Mouse (Mus musculus) left cerebral cortex, adult 18-20 months (tissue): Measurements from ENCODE around the gene Frmd8. TPM values are rescaled to one million over a fixed set of nuclear protein-coding genes. Genes with fewer than 3 reads are reported as not detected.
A peak's percentile ranks its signal among the peaks of the same experiment; 100 is the strongest.
"Not testable (repeated sequence)": the region's sequence is repeated elsewhere in the genome, so short reads cannot be mapped to it uniquely, and the experiment has no call there.

Experiments used
- DNase-seq, 2 experiments: peaks; one replicate each; pipeline ENCODE4 v3.0.0; 2021 to 2022; ENCODE audit warnings: low spot score in 2 of 2, mixed read lengths in 1 of 2
- total RNA-seq, 2 experiments: library from RNA; stranded (reverse); gene quantifications; 2 replicates each; pipeline ENCODE4 v1.2.3; 2021

Frmd8 gene
- total RNA-seq, 2 experiments from 2014 or later: 13.5 to 13.6 TPM

DNA sequence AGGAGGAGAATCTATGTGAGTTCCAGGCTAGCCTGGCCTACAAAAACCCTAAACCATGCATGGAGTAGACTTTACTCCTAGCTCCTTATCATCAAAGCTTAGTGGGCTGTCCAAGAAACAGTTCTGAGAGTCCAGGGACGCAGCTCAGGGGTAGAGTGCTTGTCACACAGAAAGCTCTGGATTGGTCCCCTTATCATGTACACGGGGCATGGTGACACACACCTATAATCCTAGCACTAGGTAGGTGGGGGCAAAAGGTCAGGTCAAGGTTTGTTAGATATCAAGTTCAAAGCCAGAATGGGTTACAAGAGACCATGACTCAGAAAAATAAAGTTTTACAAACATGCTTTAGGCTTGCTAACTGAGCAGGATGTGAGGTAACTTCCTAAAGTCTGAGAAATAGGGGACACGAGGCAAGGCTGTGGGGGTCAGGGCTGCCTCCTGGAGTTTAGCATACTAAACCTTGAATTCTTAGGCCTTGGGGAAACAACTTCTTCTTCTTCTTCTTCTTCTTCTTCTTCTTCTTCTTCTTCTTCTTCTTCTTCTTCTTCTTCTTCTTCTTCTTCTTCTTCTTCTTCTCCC lies 12.3 kb upstream of the Frmd8 start:
- DNase-seq: no peak

DNA sequence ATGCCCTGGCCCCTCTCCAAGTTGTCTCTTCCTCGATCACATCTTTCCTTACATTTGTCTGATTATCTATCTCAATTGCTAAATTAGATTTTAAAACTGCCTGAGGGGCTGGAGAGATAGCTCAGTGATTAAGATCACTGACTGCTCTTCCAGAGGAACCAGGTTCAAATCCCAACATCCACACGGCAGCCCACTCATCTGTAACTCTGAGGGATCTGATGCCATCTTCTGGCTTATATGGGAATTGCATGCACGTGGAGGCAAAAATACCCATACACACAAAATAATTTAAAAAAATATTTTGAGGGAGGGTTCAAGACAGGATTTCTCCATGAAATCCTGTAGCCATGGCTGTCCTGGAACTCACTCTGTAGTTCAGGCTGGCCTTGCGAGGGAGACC lies 10.8 kb upstream of the Frmd8 start:
- DNase-seq: no peak

DNA sequence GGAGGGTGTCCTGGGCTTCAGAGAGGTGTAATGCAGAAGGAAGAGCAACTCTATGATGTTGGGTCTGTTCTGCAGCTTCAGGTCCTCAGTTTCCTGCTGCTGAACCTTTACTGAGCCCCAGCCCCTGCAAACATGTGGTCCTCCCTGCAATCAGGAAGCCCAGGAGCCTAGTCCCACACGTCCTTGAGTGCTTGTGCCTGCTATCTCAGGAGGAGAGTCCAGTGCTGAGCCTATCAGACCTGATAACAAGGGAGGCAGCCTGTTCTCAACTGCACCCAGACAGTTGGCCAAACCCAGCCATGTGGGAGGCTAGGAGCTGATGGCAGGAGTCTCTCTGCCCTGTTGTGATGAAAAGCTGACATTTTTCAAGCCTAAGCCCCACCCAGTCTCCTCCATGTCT lies 8.9 kb upstream of the Frmd8 start:
- no peak for DNase-seq

DNA sequence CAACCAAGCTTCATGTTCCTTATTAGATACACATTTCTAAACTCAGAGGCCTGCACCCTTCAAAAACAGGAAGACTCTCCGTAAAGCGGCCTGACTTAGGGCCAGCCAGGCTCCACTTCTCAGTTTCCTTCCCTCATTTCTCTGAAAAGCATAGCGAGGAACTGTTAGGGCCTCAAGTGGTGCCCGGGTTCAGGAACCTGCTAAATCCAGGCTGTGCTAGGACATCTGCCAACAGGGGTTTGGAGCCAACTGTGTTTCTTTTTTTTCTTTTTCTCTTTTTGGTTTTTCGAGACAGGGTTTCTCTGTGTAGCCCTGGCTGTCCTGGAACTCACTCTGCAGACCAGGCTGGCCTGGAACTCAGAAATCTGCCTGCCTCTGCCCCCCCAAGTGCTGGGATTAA lies 7.0 kb upstream of the Frmd8 start:
- not testable (repeated sequence) for DNase-seq

DNA sequence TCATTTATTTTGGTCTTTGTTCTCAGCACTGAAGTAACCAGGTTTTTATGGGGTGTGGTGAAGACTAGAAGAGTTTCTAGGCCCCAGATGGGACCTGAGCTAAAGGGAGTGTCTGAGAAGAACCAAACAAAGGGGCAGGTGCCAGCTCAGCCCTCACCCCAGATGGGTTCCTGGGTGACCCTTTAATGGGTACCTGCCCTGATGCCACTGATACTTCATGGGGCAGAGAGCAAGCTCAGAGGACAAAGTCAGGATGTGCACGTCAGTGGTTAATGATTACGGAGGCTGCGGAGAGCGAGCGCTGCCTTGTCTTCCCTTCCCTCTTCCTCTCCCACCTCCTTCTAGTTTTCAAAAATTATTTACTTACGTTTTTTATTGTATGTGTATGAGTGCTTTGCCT lies 6.1 kb upstream of the Frmd8 start:
- no peak for DNase-seq

DNA sequence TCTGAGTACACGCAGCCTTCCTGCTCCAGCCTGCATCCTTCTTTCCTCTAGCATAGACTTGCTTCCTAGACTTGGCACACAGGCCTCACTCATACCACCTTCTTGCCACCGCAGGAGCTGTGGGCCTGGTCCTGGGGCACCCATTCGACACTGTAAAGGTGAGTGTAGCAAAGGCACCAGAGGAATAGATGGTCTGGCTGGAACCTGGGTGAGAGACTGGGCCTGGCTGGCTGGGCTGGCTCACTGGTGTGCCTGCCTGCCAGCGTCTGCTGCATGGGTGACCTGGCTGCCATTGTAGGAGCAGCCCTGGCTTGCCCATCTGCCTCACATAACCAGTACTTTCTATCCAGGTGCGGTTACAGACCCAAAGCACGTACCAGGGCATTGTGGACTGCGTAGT lies 4.7 kb upstream of the Frmd8 start:
- DNase-seq: no peak

DNA sequence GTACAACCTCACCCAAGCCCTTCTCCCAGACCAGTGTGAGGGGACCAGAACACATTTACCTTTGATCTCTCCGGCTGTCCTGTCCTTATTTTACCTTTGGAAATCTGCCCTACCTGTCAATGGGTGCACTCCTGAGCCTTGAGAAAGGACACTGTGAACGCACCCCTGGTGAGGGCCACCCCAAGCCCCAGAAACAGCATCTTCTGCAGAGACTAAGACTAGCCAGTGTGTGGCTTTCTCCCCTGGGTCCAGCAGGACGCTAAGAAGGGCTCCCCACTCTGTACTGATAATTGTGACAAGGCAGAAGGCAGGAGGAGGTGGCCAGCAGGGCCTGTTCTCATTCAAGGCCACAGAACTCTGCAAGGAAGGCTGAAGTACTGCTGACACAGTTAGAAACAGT lies 3.8 kb upstream of the Frmd8 start:
- no peak for DNase-seq

DNA sequence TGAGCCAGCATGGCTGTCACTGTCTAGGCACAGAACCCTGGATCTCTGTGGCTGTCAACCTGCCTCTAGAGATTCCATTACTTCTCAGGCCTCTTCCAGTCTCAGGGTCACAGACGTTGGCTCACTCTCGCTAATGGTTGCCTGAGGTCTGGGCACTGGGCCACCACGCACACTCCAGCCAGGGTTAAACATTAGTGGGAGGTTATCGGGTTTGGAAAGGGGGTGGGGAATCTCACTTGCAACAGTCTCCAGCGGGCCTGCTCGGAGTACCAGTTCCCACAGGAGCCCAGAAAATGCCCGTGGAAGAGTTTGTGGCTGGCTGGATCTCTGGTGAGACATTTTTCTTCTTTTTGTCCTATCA lies 3.3 kb upstream of the Frmd8 start:
- no peak for DNase-seq

DNA sequence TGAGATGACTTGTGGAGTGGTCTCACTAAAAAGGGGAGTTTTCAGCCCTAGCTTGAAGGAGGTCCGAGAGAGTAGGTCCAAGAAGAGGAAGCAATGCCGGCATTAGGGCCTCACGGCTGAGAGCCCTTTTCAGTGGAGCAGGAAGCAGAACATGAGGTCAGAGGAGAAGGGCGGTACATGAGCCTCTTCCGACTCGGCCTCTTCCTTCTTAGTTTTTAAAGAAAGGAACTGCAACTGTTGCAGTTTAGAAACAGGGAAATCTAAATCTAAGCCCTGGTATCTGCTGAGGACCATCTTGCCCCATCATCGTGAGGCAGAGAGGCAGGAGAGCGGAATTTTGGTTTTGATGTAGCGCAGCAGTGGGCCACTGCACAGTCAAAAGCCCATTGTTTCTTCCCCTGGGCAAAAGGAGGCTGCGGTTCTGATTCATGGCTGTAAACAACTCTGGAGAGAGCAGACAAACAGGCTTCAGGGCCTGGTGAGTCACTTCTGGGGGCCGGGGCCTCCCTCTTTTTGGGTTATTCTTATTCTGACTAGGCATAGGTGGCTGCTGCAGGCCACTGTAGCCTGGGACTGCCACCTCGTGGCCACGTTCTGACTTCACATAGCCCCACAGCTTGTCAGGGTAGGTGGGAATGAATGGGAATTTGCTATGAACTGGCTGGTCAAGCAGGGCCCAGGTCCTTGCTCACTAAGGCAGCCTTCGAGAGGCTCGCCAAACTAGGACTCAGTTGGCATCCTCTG lies 2.7 kb upstream of the Frmd8 start, which contains the start of gene Slc25a45:
Gene Slc25a45, plus strand, starts transcription at position 191 of the 744 bp plus-strand sequence.
- peak; percentile 74 to 80 for DNase-seq

DNA sequence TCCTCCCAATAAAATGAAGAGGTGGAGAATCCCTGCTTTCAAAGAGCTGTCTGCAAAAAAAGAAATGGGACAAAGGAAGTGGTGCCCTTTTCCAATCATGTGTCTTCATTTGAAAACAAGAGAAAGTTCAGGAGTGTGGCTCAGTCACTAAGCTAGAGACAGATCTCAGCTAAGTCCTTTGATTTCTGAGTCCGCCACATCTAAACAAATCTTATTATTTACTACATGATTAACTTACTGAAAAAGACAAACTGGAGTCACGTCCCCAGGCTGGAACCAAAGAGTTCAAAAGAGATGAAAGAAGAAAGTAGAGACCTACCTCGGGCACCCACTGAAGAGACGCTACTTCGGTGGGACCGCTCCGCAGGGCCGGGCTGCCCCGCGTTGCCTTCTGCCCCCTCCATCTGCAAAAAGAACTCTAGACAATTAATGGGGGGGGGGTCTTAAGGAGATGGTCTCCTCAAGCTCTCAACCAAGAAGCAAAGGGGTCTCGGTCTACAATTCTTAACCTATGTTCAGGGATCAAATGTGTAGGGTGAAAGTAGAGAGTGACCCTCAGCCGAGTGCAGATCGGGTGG lies 594 bp downstream of the Frmd8 start:
- DNase-seq: no peak

DNA sequence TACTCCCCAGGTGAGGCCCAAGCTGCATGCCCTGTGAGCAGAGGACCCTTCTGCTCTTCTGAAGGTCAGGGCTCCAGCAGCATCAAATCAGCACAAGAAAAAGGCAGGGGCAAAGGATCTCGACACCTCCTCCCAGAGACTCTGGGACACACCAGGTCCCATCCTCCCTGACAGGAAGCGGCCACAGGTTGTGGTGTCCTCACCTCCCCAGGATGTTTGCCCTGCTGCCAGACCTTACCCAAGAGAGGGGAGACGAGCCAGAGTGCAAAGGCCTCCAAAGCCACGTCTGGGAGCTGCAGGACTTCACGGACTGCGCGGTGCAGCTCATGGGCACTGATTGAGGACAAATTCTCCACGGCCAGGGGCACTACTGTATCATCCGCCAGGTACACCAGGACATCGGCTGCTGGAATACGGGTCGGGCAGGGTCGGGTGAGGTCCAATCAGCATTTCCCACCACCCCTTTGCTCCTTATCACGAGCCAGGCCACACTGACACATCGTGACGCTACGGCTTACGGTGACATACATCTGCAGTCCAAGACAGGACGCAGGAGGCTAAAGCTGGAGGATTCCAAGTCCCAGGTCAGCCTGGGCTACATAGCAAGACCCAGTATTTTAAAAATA lies 2.0 kb downstream of the Frmd8 start:
- DNase-seq: no peak

DNA sequence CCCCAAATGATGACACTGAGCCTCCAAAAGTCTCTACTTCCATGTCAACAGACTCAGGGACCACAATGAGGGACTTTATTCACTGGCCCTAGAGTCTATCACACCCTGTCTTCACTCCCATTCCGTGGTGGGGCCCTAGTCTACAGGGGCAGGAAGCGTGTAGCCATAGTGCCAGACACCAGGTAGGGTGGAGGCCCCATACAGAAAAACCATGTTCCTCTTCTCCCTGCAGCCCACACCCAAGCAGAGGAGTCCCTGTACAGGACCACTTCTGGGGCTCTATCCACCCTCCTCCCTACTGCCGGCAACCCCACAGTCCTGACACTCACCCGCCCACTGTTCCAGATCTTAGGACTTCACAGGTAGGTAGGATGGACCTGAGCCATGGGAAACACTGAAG lies 2.5 kb downstream of the Frmd8 start:
- DNase-seq: no peak

DNA sequence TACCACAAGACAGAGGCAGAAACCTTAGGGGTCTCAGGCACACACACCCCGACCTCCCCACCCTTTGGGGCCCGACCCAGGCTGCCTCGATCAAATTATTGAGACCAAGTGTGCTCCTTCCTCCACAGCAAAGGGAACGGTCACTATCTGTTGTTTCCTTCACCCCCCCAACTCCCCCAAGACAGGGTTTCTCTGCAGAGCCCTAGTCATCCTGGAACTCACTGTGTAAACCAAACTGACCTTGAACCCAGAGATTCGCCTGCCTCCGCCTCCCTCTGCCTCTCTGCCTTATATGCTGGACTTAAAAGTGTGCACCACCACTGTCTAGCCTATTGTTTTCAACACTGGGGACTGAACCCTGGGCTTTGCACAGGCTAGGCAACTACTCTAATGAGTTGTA lies 3.4 kb downstream of the Frmd8 start:
- DNase-seq: no peak

DNA sequence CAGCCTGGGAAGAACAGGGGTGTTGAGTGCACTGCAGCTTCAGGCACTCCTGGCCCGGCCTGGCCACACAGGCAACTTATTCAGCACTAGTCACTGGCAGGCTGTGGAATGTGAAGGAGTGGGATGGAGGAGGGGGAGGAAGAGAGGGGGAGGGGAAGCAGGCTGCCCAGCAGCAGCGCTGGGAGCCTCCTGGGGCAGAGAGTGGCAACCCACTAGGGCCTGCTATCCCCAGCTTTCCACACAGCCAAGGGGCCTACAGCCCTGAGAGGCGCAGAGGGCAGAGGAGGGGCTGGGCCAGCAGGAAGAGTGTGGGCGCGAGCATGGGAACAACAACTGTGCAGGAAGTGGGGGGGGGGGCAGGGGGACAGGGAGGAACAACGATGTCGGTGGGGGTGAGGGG lies 3.8 kb downstream of the Frmd8 start:
- no peak for DNase-seq

DNA sequence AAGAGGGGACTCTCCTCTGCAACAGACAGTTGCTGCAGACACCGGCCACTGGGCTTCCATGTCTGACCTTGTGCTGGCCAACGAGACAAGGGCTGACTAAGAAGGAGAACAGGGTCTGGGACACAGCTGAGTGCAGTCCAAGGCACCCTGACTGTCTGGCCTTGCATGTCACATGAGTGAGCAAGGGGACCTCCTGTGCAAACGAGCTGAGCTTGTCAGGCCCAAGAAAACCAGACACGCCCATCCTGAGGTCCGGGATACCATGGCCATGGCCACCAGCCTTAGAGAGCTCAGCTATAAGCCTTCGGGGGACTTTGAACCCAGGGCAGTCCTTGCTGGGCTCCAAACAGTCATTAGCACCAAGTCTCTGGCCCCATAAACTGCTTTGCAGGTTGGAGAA lies 7.0 kb downstream of the Frmd8 start:
- DNase-seq: no peak

DNA sequence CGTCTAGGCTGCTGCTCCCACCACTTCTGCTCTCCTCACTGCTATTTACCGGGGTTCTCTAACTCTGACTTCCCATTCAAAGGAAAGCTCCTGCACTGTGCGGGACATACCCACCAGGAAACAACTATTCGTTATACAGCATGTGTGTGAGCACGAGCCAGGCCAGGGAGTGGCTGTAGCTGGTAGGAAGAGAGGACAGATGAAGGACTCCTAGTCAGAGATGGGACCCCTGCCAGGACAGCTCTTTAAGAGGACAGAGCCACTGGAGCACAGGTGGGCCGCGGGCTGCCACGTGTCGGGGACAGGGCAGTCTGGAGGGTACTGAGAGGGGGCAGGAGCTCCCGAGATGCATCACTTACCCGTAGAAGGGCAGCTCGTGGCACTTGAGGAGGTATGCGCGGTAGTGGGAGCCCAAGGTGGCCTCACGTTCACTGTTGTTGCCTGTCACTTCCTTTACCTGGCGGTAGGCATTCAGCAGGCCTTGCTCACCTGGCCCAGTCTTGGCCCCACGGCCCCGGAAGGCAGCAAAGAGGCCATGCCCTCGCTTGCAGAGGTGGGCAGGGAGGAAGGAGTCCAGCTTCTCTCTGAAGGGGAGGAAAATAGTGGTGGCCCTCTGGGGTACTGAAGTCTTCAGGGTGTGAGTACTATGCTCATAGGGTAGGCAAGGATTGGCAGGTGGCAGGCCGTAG lies 10.2 kb downstream of the Frmd8 start:
- no peak for DNase-seq

DNA sequence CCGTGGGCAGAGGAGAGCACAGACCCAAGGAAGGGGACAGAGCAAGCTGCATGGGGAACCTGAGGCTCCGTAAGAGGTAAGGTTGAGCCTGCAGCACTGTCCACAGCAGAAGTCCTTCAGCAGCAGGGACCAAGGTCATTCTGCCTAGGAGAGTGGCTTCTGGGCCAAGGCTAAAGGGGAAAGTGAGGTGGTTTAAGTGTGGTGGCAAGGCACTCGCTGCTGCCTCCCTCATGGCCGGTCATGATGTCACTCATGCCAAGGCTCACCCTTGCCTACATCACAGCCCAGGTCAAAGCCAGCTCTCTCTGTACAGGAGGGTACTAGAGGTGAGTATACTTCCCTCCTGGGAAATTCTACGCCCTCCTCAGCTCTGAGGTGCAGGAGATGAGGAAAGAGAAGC lies 11.3 kb downstream of the Frmd8 start:
- no peak for DNase-seq

DNA sequence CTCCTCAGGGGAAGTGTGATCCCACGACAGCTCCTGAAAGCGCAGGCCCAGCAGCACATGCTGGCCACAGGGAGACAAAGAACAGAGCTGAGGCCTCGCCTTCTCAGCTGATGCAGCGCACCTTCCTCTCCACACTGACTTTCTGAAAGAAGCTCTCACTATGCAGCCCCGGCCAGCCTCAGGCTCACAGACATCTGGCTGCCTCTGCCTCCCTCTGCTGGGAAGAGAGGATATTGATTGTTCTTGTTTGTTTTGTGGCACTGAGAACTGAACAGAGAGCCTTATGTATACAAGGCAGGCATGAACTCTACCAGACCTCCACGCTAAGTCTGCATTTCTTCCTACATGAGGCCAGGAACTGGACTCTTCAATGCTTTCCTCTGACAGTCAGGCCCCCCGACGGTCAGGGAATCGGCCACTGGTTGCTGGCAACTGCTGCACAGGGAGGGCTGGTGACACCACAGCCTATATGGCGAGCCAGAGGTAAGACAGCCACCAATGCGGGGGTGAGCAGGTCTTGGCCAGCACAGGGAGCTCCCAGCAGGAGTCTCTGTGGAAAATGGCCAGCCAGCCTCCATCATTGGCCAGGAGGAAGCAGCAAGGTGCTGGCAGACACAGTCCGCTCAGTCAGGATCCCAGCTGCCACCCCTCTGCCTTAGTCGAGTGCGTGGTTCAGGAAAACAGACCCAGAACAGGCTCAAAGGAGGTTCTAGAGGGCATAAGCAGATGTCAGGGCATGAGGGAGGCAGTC lies 12.6 kb downstream of the Frmd8 start:
- no peak for DNase-seq

DNA sequence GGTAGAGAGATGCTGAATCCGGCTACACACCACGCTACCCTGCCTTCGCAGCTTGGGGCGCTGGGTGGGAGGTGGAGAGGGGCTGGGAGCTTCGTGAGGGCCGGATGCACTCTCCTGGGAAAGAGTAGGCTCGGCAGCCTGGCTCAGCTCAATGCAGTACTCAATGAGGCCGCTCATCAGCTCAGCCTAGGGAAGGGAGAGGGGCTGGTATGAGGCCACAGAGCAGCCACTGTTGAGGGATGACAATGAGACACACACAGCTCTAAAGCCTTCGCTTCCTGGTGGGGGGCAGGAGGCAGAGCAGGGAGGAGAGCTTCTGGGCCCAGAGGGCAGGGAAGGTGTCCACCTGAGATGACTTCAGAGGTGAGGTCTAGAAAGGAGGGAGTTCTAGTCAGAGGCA lies 18.5 kb downstream of the Frmd8 start:
- no peak for DNase-seq

DNA sequence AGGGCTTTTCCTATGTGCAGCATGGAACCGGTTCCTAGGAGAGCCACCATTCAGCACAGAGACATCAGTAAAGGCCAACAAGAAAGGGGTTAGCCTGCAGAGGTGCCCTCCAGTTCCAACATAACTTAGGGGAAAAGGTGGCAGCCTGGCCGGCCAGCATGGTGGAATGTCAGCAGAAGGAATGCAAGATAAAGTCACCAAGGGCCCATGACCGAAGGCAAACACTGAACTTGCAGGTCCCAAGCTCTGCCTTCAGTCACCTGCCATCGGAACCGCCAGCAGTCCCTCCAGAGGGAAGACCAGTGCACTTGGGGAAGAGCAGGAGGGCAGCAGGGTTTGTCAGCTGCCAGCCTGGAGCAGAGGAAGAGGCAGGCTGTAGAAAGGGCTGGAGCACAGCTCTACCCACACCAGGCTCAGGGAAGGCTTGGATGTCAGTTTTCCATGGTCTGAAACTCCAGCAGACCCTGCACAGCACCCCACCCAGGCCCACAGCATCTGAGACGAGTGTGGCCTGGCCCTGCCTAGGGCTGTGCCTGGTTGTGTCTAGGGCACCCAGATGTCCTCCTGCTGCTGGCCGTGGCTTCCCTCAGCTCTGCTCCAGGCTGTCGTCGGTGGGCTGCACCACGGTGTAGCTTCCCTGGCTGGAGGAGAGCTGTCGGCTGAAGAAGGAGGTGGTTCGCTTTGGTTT lies 22.9 kb downstream of the Frmd8 start:
- no peak for DNase-seq
